Mouse (Mus musculus): ENCODE results near the gene Foxm1. TPM values are rescaled to one million over a fixed set of nuclear protein-coding genes. Genes with fewer than 3 reads are reported as not detected.
A peak's percentile ranks its signal among the peaks of the same experiment; 100 is the strongest.

The Foxm1 gene
- polyA plus RNA-seq, 1 experiment from 2014 or later, result 17.3 TPM

- H3K27me3 ChIP-seq (ENCODE audit: control insufficient read depth, insufficient read depth, low read depth, low read length), result no peaks in the 10 kb centered on the region
- WGBS (ENCODE audit: insufficient replicate concordance), result 16% methylated on average over 10 of the region's 10 CpGs
- no peak overlapping the region for H3K9ac ChIP-seq (ENCODE audit: low read depth, low read length)
- H3K4me2 ChIP-seq (ENCODE audit: low read depth, low read length), result no peak overlapping the region
- no peak overlapping the region for H3K27ac ChIP-seq (ENCODE audit: low read length)
- H3K4me3 ChIP-seq (ENCODE audit: low read depth, low read length), result no peak overlapping the region
- H3K9me3 ChIP-seq (replicated peaks; ENCODE audit: control insufficient read depth, low read length), result no peaks in the 10 kb centered on the region
- no peak for ATAC-seq (ENCODE audit: low read depth)
- no peaks in the 10 kb centered on the region for H3K36me3 ChIP-seq (ENCODE audit: control insufficient read depth, insufficient read depth)
- no peaks in the 10 kb centered on the region for H3K4me1 ChIP-seq (ENCODE audit: control insufficient read depth, low read depth, low read length)
These were observed 17.1 kb upstream of the Foxm1 start for GRCm38 (mm10) chr6:128345623-128346022.

GRCm38 (mm10) chr6:128346782-128347181 is 16.0 kb upstream of the Foxm1 start:
- Histone ChIP-seq H3K9ac (ENCODE audit: low read depth, low read length) (no peak overlapping the region), H3K4me2 (ENCODE audit: low read depth, low read length) (no peak overlapping the region), H3K4me1 (ENCODE audit: control insufficient read depth, low read depth, low read length) (no peaks in the 10 kb centered on the region), H3K36me3 (ENCODE audit: control insufficient read depth, insufficient read depth) (no peaks in the 10 kb centered on the region), H3K27me3 (ENCODE audit: control insufficient read depth, insufficient read depth, low read depth, low read length) (no peaks in the 10 kb centered on the region), H3K4me3 (ENCODE audit: low read depth, low read length) (no peak overlapping the region), H3K9me3 (replicated peaks; ENCODE audit: control insufficient read depth, low read length) (no peaks in the 10 kb centered on the region), H3K27ac (ENCODE audit: low read length) (no peak overlapping the region)
- ATAC-seq (ENCODE audit: low read depth), result no peak
- WGBS (ENCODE audit: insufficient replicate concordance), result 68% methylated on average over 6 of the region's 6 CpGs

DNA sequence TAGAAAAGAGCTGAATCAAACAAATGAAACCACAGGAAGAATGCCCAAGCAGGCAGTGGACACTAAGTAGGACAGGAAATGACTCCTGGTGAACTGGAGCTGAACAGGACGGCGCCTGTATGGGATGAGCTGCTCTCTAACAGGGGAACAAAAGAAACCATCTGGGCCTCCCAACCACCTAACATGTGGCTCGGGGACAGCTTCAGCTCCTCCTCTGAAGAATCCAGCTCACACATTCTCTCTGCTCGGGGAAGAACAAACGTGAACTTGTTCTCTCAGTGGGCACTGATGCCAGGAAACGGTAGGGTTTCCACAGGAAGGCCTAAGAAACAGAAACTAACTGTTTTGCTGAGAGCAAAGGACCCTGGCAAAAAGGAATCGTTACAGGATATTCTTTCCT is 13.1 kb upstream of the Foxm1 start:
- Histone ChIP-seq H3K9me3 (replicated peaks; ENCODE audit: control insufficient read depth, low read length) (no peaks in the 10 kb centered on the region), H3K4me1 (ENCODE audit: control insufficient read depth, low read depth, low read length) (no peaks in the 10 kb centered on the region), H3K36me3 (ENCODE audit: control insufficient read depth, insufficient read depth) (no peaks in the 10 kb centered on the region), H3K27ac (ENCODE audit: low read length) (no peak overlapping the region), H3K27me3 (ENCODE audit: control insufficient read depth, insufficient read depth, low read depth, low read length) (peaks cover 8% of the 10 kb centered on the region), H3K4me2 (ENCODE audit: low read depth, low read length) (no peak overlapping the region), H3K4me3 (ENCODE audit: low read depth, low read length) (no peak overlapping the region), H3K9ac (ENCODE audit: low read depth, low read length) (no peak overlapping the region)
- WGBS (ENCODE audit: insufficient replicate concordance), result 45% methylated on average over 7 of the region's 7 CpGs
- ATAC-seq (ENCODE audit: low read depth), result no peak

DNA sequence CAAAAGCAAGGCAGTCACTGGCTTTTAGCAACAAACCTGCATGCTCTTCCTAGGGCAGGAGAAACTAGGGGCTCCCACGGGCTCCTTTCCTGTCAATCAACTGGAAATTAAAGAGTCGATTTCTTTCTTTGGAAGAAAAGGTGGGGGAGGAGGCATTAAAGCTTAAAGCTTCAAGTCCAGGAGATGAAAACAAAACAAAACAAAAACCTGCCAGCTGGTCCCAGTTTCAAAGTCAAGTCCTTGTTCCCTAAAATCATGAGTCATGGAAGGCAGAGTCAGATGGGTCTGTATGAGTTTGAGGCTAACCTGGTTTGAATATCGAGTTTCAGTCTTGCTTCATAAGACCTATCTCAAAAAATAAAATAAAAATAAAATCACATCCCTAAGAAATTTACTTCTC is 8.6 kb upstream of the Foxm1 start:
- Histone ChIP-seq H3K4me2 (ENCODE audit: low read depth, low read length) (no peak overlapping the region), H3K4me3 (ENCODE audit: low read depth, low read length) (no peak overlapping the region), H3K36me3 (ENCODE audit: control insufficient read depth, insufficient read depth) (peaks cover 20% of the 10 kb centered on the region), H3K9me3 (replicated peaks; ENCODE audit: control insufficient read depth, low read length) (no peaks in the 10 kb centered on the region), H3K27me3 (ENCODE audit: control insufficient read depth, insufficient read depth, low read depth, low read length) (peaks cover 17% of the 10 kb centered on the region), H3K27ac (ENCODE audit: low read length) (no peak overlapping the region), H3K9ac (ENCODE audit: low read depth, low read length) (no peak overlapping the region), H3K4me1 (ENCODE audit: control insufficient read depth, low read depth, low read length) (peaks cover 10% of the 10 kb centered on the region)
- WGBS (ENCODE audit: insufficient replicate concordance), result 39% methylated on average over 3 of the region's 3 CpGs
- no peak for ATAC-seq (ENCODE audit: low read depth)

GRCm38 (mm10) chr6:128355201-128355681 is 7.5 kb upstream of the Foxm1 start:
- no peaks in the 10 kb centered on the region for H3K9me3 ChIP-seq (replicated peaks; ENCODE audit: control insufficient read depth, low read length)
- H3K4me2 ChIP-seq (ENCODE audit: low read depth, low read length), result peak overlapping the region; percentile 88
- no peak; the same call in 1 of the 2 replicates for ATAC-seq (ENCODE audit: low read depth)
- peak overlapping the region; percentile 71 for H3K4me3 ChIP-seq (ENCODE audit: low read depth, low read length)
- peak overlapping the region; percentile 60 for H3K9ac ChIP-seq (ENCODE audit: low read depth, low read length)
- H3K36me3 ChIP-seq (ENCODE audit: control insufficient read depth, insufficient read depth), result peaks cover 22% of the 10 kb centered on the region
- peaks cover 17% of the 10 kb centered on the region for H3K27me3 ChIP-seq (ENCODE audit: control insufficient read depth, insufficient read depth, low read depth, low read length)
- peaks cover 17% of the 10 kb centered on the region for H3K4me1 ChIP-seq (ENCODE audit: control insufficient read depth, low read depth, low read length)
- H3K27ac ChIP-seq (ENCODE audit: low read length), result no peak overlapping the region
- WGBS (ENCODE audit: insufficient replicate concordance), result 1% methylated on average over 28 of the region's 28 CpGs

- peak within 1 kb of the TSS; percentile 71 for H3K4me3 ChIP-seq (ENCODE audit: low read depth, low read length)
- 1% methylated on average over 34 of the region's 42 CpGs for WGBS (ENCODE audit: insufficient replicate concordance)
- no peak within 1 kb of the TSS for H3K27ac ChIP-seq (ENCODE audit: low read length)
- H3K4me2 ChIP-seq (ENCODE audit: low read depth, low read length), result peak within 1 kb of the TSS; percentile 88
- H3K27me3 ChIP-seq (ENCODE audit: control insufficient read depth, insufficient read depth, low read depth, low read length), result peaks cover 17% of the 10 kb centered on the region
- ATAC-seq (ENCODE audit: low read depth), result peak; percentile 100
- peaks cover 22% of the 10 kb centered on the region for H3K4me1 ChIP-seq (ENCODE audit: control insufficient read depth, low read depth, low read length)
- peaks cover 22% of the 10 kb centered on the region for H3K36me3 ChIP-seq (ENCODE audit: control insufficient read depth, insufficient read depth)
- H3K9ac ChIP-seq (ENCODE audit: low read depth, low read length), result peak within 1 kb of the TSS; percentile 60
- no peaks in the 10 kb centered on the region for H3K9me3 ChIP-seq (replicated peaks; ENCODE audit: control insufficient read depth, low read length)
These were observed 6.9 kb upstream of the Foxm1 start, which contains the start of gene Tulp3 for GRCm38 (mm10) chr6:128355726-128356416. Gene Tulp3, minus strand, starts transcription at chr6:128355851.

DNA sequence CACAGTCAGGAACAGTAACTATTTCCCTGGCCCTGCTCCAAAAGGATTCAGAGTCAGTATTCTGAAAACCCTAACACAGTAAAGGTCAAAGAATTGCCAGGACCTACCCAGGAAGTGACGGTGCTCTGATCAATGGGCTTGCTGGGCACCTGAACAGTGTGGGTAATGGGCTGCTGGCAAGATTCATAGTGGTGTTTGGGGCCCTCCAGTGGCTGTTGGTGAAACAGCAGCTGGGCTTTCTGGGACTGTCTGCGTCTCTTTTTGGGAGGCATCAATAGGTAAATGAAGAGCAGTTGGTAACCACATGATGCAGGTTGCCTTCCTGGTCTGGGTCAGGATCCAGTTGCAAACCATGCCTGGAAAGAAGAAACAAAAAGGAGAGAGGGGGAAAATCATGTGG is 3.8 kb upstream of the Foxm1 start:
- 37% methylated on average over 2 of the region's 2 CpGs for WGBS (ENCODE audit: insufficient replicate concordance)
- Histone ChIP-seq H3K4me1 (ENCODE audit: control insufficient read depth, low read depth, low read length) (peaks cover 37% of the 10 kb centered on the region), H3K27me3 (ENCODE audit: control insufficient read depth, insufficient read depth, low read depth, low read length) (peaks cover 15% of the 10 kb centered on the region), H3K36me3 (ENCODE audit: control insufficient read depth, insufficient read depth) (peaks cover 22% of the 10 kb centered on the region), H3K9ac (ENCODE audit: low read depth, low read length) (no peak overlapping the region), H3K4me2 (ENCODE audit: low read depth, low read length) (no peak overlapping the region), H3K4me3 (ENCODE audit: low read depth, low read length) (no peak overlapping the region), H3K27ac (ENCODE audit: low read length) (no peak overlapping the region), H3K9me3 (replicated peaks; ENCODE audit: control insufficient read depth, low read length) (no peaks in the 10 kb centered on the region)
- no peak for ATAC-seq (ENCODE audit: low read depth)

DNA sequence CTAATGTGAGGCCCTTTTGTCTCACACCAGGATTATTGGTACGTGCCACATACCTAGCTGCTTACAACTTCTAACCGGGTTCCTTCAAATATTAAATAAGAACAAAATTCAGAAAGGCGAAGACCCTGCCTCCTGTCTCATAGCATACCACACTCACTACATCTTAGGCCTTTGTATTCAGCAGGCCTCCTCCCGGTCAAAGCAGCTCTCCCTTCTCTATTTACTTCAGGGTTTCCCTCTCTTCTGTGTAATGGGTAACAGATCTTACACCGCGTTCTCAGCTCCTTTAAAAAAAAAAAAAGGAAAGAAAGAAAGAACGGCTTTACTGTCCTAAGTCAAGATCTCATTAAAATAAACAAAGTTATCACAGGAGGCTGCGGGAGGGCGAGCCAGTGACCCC is 866 bp upstream of the Foxm1 start:
- H3K27ac ChIP-seq (ENCODE audit: low read length), result peak overlapping the region; percentile 94
- H3K9ac ChIP-seq (ENCODE audit: low read depth, low read length), result peak overlapping the region; percentile 97
- no peaks in the 10 kb centered on the region for H3K27me3 ChIP-seq (ENCODE audit: control insufficient read depth, insufficient read depth, low read depth, low read length)
- ATAC-seq (ENCODE audit: low read depth), result no peak
- H3K4me3 ChIP-seq (ENCODE audit: low read depth, low read length), result peak overlapping the region; percentile 99
- H3K9me3 ChIP-seq (replicated peaks; ENCODE audit: control insufficient read depth, low read length), result no peaks in the 10 kb centered on the region
- H3K4me1 ChIP-seq (ENCODE audit: control insufficient read depth, low read depth, low read length), result peaks cover 38% of the 10 kb centered on the region
- WGBS (ENCODE audit: insufficient replicate concordance), result 10% methylated on average over 9 of the region's 9 CpGs
- peak overlapping the region; percentile 76 for H3K4me2 ChIP-seq (ENCODE audit: low read depth, low read length)
- peaks cover 32% of the 10 kb centered on the region for H3K36me3 ChIP-seq (ENCODE audit: control insufficient read depth, insufficient read depth)

DNA sequence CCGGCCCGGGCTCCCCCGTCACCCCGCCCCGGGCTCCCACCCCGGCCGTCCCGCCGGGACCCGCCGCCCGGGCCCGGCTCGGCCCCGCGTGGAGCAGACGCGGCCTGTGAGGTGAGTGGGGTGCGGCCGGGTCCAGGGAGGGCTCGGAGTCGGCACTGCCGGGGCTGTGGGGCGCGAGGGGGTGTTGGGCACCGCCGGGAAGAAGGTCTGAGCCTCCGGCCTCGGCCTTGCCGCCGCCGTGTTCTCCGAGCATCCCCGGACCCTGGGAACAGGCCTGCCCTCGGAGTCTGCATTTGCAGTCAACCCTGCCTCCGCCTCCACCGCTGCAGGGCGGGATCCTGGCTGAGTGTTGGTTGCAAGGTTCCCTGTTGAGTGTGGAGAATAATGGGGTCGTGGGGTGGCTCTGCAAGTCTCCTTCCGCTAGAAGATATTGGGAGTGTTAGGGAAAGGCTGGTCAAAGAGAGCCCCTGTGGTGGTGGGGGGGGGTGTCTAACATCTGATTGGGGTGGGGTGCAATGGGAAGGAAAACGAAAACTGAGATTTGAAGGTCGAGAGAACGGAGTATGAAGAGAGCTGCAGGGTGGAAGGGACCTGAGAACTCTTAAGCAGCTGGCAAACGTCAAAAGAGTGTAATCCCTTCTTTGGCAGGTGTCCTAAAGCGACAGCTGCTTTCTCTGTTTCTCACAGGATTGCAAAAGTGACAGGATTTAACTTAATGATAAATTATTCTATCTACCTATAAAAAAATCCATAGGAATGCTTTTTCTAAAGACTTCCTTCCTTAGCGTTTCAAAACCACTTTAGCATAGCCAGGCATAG is 449 bp downstream of the Foxm1 start:
- WGBS (ENCODE audit: insufficient replicate concordance), result 1% methylated on average over 42 of the region's 46 CpGs
- Histone ChIP-seq H3K27ac (ENCODE audit: low read length) (peak overlapping the region; percentile 94), H3K9me3 (replicated peaks; ENCODE audit: control insufficient read depth, low read length) (no peaks in the 10 kb centered on the region), H3K4me3 (ENCODE audit: low read depth, low read length) (peak overlapping the region; percentile 99), H3K9ac (ENCODE audit: low read depth, low read length) (peak overlapping the region; percentile 97), H3K36me3 (ENCODE audit: control insufficient read depth, insufficient read depth) (peaks cover 28% of the 10 kb centered on the region), H3K4me2 (ENCODE audit: low read depth, low read length) (peak overlapping the region; percentile 76), H3K4me1 (ENCODE audit: control insufficient read depth, low read depth, low read length) (peaks cover 38% of the 10 kb centered on the region), H3K27me3 (ENCODE audit: control insufficient read depth, insufficient read depth, low read depth, low read length) (no peaks in the 10 kb centered on the region)
- peak; percentile 28 for ATAC-seq (ENCODE audit: low read depth)

All from liver, embryonic 16.5 days (tissue).